Mouse (Mus musculus) activated CD4-positive, CD25-positive, alpha-beta regulatory T cell (primary cell): ENCODE data around the gene Klf6. TPM values are rescaled to one million over a fixed set of nuclear protein-coding genes. Genes with fewer than 3 reads are reported as not detected.

Experiments
- polyA plus RNA-seq, 2 experiments: library from polyadenylated mRNA; unstranded; fragments of 100-300 nt; shearing (Covaris generic); gene quantifications; one replicate each; pipeline ENCODE4 v1.2.1; 2017

Klf6 gene
- 100 to 1,000 TPM in 1 of 2 experiments, 10 to 100 TPM in 1; 90.4 to 128 TPM for polyA plus RNA-seq

GRCm38 (mm10) chr13:5861157-5862002 lies at the start of gene Klf6:
Gene Klf6, plus strand, starts transcription at chr13:5861482.

